Mouse (Mus musculus) G1E (cell line): ENCODE data around the gene Tnrc18.

Experiments
- CTCF ChIP-seq: IDR thresholded peaks from 2 replicates; pipeline ENCODE4 v1.5.1; 2012; ENCODE audit warnings: low read depth, low read length, inconsistent platforms, mixed read lengths
- GATA1 ChIP-seq: IDR thresholded peaks from 2 replicates; pipeline ENCODE4 v1.6.1; 2012; ENCODE audit warnings: borderline replicate concordance, low read length, inconsistent platforms, mixed read lengths
- POLR2AphosphoS5 ChIP-seq: IDR thresholded peaks from 2 replicates; pipeline ENCODE4 v1.6.1; 2012; ENCODE audit warnings: low read depth, low read length, inconsistent platforms; ENCODE audit not compliant: insufficient replicate concordance
- TAL1 ChIP-seq: conservative IDR thresholded peaks from 2 replicates; pipeline ENCODE4 v1.6.1; 2012; ENCODE audit warnings: low read depth, low read length, inconsistent platforms, mixed read lengths

GRCm38 (mm10) chr5:142821974-142822285 lies 4.5 kb upstream of the Tnrc18 start:
- TF ChIP-seq CTCF (no peak), POLR2AphosphoS5 (no peak), GATA1 (no peak), TAL1 (no peak)
